ENCODE assay signal across 16 mouse cellular contexts in genomic region chr9:107037947-107038346, GRCm38 (mm10).
"Had no signal": no experiment of that assay in that cellular context is flagged by ENCODE, and none has a peak within 500 bp of the region (broad histone marks: within the 10 kb centered on the region; RNA-seq: fewer than 3 reads in every experiment).

No protein-coding gene starts in this region.

- H3K36me3 ChIP-seq: midbrain, embryonic 13.5 days; midbrain, embryonic 15.5 days; neural tube, embryonic 12.5 days; stomach, embryonic 15.5 days had no signal

- ATAC-seq: midbrain, embryonic 13.5 days; midbrain, embryonic 15.5 days had no signal

- H3K9me3 ChIP-seq: midbrain, embryonic 13.5 days; midbrain, embryonic 15.5 days; neural tube, embryonic 12.5 days; stomach, embryonic 15.5 days had no signal

- H3K27ac ChIP-seq: liver, embryonic 14.5 days; midbrain, embryonic 13.5 days; midbrain, embryonic 15.5 days; neural tube, embryonic 12.5 days; stomach, embryonic 15.5 days; stomach, postnatal 0 days had no signal

- H3K4me1 ChIP-seq: midbrain, embryonic 13.5 days; midbrain, embryonic 15.5 days; neural tube, embryonic 12.5 days; stomach, embryonic 15.5 days had no signal

- DNase-seq: lung, adult 18-20 months; lung, embryonic 14.5 days; lung, postnatal 10 days; lung, postnatal 4 days; right cerebral cortex, postnatal 14 days; thymus, adult 18-20 months; thymus, postnatal 14 days; thymus, postnatal 36 days had no signal

- H3K4me2 ChIP-seq: lung, embryonic 14.5 days; midbrain, embryonic 11.5 days; midbrain, embryonic 13.5 days; midbrain, embryonic 15.5 days; neural tube, embryonic 12.5 days; stomach, embryonic 15.5 days had no signal

- H3K9ac ChIP-seq: liver, embryonic 14.5 days; lung, embryonic 14.5 days; midbrain, embryonic 13.5 days; midbrain, embryonic 15.5 days; neural tube, embryonic 12.5 days; stomach, embryonic 15.5 days had no signal

- H3K27me3 ChIP-seq: midbrain, embryonic 13.5 days; midbrain, embryonic 15.5 days; neural tube, embryonic 12.5 days; stomach, embryonic 15.5 days had no signal

- H3K4me3 ChIP-seq: midbrain, embryonic 13.5 days; midbrain, embryonic 15.5 days; myocyte; neural tube, embryonic 12.5 days; stomach, embryonic 15.5 days had no signal
